Mouse (Mus musculus) midbrain, embryonic 12.5 days (tissue): ENCODE data around the gene Plch2. TPM values are rescaled to one million over a fixed set of nuclear protein-coding genes. Genes with fewer than 3 reads are reported as not detected.

Experiments
- ATAC-seq: fragments of 200-750 bp; cut with Nextera tagmentation; 2 replicates; pipeline ENCODE4 v1.8.0; 2017; ENCODE audit warnings: low read depth, moderate TSS enrichment, moderate library complexity; ENCODE audit not compliant: low FRiP score
- H3K27ac ChIP-seq: fragments of 300-500 bp; sonication (generic); replicated peaks from 2 replicates; pipeline ENCODE4 v1.5.1; 2016; ENCODE audit warnings: mild to moderate bottlenecking
- H3K27me3 ChIP-seq: fragments of 300-500 bp; sonication (generic); 2 replicates; pipeline ENCODE4 v1.6.1; 2016; ENCODE audit warnings: mild to moderate bottlenecking
- H3K36me3 ChIP-seq: fragments of 300-500 bp; sonication (generic); 2 replicates; pipeline ENCODE4 v1.6.1; 2016
- H3K4me1 ChIP-seq: fragments of 300-500 bp; sonication (generic); 2 replicates; pipeline ENCODE4 v1.6.1; 2016
- H3K4me2 ChIP-seq: fragments of 300-500 bp; sonication (generic); replicated peaks from 2 replicates; pipeline ENCODE4 v1.6.1; 2016; ENCODE audit warnings: mild to moderate bottlenecking, moderate library complexity
- H3K4me3 ChIP-seq: fragments of 300-500 bp; sonication (generic); 2 replicates; pipeline ENCODE4 v1.5.1; 2016; ENCODE audit warnings: mild to moderate bottlenecking
- H3K9ac ChIP-seq: fragments of 300-500 bp; sonication (generic); replicated peaks from 2 replicates; pipeline ENCODE4 v1.6.1; 2016; ENCODE audit warnings: mild to moderate bottlenecking, moderate library complexity
- H3K9me3 ChIP-seq: fragments of 300-500 bp; sonication (generic); 2 replicates; pipeline ENCODE4 v1.6.1; 2016; ENCODE audit warnings: mild to moderate bottlenecking
- WGBS: fragments of 180-500 bp; shearing (Covaris S2); methylation state at CpG from one replicate; pipeline ENCODE4 v1.1.7; 2016; 5-methylcytosine and 5-hydroxymethylcytosine counted together
- polyA plus RNA-seq: library from polyadenylated mRNA; unstranded; fragments of >200 nt; fragmentation: Nextera tagmentation; extraction: Ambion mirVana; gene quantifications from 2 replicates; pipeline ENCODE4 v1.2.1, GENCODE M21; 2016

Plch2 gene
- polyA plus RNA-seq, result 3.6 and 3.7 TPM in 2 replicates

DNA sequence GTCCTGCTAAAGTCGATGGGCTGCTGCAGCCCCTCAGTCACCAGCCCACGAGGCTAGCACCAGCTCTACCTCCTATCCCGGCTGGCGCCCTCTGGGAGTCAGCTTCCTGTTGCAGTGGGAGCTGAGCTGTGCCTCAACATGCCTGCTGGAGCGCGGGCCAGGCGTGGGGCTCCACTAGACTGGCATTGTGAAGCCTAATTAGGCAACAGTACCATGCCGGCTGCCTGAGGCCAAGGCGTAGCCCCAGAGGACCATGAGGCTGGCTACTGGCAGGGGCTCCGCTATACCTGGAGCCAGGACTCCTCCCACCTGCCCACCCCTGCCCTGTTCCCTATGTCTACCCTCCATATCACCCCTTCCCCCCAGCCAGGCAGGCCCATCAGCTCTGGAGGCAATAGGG lies at the start of gene Plch2:
Gene Plch2, minus strand, starts transcription at position 61 of the 400 bp plus-strand sequence.
- no peak within 1 kb of the TSS for H3K4me2 ChIP-seq
- H3K9ac ChIP-seq, result no peak within 1 kb of the TSS; the same call in 1 of the 2 replicates
- peaks cover 13% of the 10 kb centered on the region for H3K27me3 ChIP-seq
- ATAC-seq, result peak; percentile 35; the same call in 1 of the 2 replicates
- no peak within 1 kb of the TSS for H3K4me3 ChIP-seq
- no peak within 1 kb of the TSS for H3K27ac ChIP-seq
- no peaks in the 10 kb centered on the region for H3K9me3 ChIP-seq
- WGBS, result 73% methylated on average over 10 of the region's 10 CpGs
- no peaks in the 10 kb centered on the region for H3K36me3 ChIP-seq
- H3K4me1 ChIP-seq, result peaks cover 36% of the 10 kb centered on the region

DNA sequence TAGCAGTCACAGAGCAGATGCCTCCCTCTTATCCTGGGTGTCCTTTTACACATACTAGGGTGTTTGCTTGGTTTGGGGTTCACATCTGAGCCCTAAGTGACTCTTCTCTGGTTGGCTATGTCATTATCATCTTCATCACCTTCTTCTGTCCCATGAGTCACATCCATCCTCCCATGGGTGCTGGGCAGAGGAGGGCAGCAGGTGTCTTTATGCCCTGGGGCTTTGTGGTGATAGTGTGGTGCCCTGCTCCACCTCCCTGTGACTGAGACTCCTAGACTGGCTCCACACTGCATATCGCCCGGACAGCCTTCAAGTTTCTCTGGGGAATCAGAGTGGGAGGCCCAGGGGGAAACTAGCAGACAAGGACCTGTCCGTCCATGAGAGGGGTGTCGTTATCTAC lies 42.0 kb upstream of the Plch2 start:
- no peak for ATAC-seq
- Histone ChIP-seq H3K4me2 (no peak overlapping the region), H3K27me3 (no peaks in the 10 kb centered on the region), H3K4me3 (no peak overlapping the region), H3K27ac (no peak overlapping the region), H3K36me3 (no peaks in the 10 kb centered on the region), H3K9ac (no peak overlapping the region), H3K9me3 (no peaks in the 10 kb centered on the region), H3K4me1 (peaks cover 17% of the 10 kb centered on the region; the same call in 1 of the 2 replicates)
- WGBS, result 92% methylated on average over 4 of the region's 4 CpGs

DNA sequence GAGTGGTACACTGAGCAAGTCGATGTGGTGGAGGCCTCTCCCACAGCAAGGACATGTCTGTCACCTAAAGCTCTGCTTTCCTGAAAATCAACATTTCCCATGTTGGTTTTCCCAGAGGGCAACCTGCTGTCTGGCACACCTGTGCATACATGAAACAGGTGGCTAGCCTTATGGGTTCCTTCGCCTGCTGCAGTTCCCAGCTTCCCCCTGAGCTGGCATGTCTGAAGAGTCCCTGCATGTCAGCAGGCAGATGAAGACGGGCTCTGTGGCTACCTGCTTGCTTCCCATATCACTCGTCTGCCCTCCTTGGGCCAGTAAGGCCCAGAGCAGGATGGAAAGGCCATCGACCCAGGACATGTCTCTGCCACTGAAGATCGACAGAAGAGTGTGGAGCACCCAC lies 40.9 kb upstream of the Plch2 start:
- Histone ChIP-seq H3K4me1 (peaks cover 17% of the 10 kb centered on the region; the same call in 1 of the 2 replicates), H3K4me2 (no peak overlapping the region), H3K9ac (no peak overlapping the region), H3K27ac (no peak overlapping the region), H3K4me3 (no peak overlapping the region), H3K27me3 (no peaks in the 10 kb centered on the region), H3K36me3 (no peaks in the 10 kb centered on the region), H3K9me3 (no peaks in the 10 kb centered on the region)
- WGBS, result 85% methylated on average over 6 of the region's 6 CpGs
- no peak for ATAC-seq

DNA sequence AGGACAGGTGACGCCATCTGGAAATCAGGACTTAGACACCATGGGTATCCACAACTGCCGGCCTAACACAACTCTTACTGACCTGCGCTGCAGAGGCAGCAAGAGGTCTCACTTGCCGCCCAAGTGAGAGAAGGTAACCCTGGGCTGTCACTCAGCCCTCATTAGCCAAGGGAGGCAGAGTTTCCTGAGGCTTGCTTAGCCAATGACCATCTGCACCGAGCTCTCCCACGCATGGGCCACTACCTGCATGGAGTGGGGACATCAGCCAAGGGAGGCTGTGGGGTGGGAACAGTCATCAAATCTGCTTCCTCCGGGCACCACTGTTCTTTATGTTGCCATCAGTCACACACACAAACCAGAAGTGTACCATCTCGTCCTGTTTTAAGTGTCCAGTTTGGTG lies 39.4 kb upstream of the Plch2 start:
- Histone ChIP-seq H3K27ac (no peak overlapping the region), H3K4me2 (no peak overlapping the region), H3K4me3 (no peak overlapping the region), H3K4me1 (peaks cover 15% of the 10 kb centered on the region; the same call in 1 of the 2 replicates), H3K27me3 (no peaks in the 10 kb centered on the region), H3K9me3 (no peaks in the 10 kb centered on the region), H3K9ac (no peak overlapping the region), H3K36me3 (0 out of 2 replicates have a peak, but pooled peaks cover 4% of the 10 kb centered on the region)
- ATAC-seq, result no peak
- WGBS, result 89% methylated on average over 8 of the region's 8 CpGs

DNA sequence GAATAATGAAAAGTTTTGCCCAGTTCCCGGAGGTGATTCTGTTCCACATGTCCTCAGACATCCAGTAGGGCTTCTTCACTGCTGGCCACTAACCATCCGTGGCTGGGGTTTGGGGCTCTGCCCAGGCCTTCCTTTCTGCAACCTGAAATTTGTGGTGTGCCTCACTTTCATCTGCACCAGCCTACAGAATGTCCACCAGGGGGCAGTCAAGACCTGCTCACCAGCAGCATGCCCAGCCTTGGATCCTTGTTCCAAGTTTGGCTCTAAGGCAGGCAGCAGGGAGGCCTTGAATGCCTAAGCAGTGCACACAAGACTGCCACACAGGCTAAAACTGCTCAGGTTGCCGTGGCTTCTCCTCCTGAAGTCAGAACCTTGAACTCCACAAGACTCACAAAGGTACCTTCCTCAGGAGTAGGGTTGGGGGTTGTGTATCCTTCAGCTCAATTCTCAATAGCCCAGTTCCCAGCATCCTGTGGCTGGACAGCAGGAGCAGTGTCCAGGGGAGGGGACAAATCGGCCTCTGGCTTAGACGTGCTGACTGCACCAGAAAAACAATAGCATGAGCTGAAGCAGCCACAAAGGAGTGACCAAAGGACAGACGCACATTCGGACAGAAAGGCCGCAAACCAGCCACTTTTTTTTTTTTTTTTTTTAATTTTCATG lies 38.8 kb upstream of the Plch2 start:
- H3K4me2 ChIP-seq, result no peak overlapping the region
- WGBS, result 30% methylated on average over 8 of the region's 8 CpGs
- peak overlapping the region; percentile 15; the same call in 1 of the 2 replicates for H3K27ac ChIP-seq
- no peak overlapping the region for H3K4me3 ChIP-seq
- H3K4me1 ChIP-seq, result peaks cover 9% of the 10 kb centered on the region; the same call in 1 of the 2 replicates
- H3K9ac ChIP-seq, result no peak overlapping the region
- 0 out of 2 replicates have a peak, but pooled peaks cover 5% of the 10 kb centered on the region for H3K36me3 ChIP-seq
- peak; percentile 75 for ATAC-seq
- no peaks in the 10 kb centered on the region for H3K9me3 ChIP-seq
- H3K27me3 ChIP-seq, result no peaks in the 10 kb centered on the region

DNA sequence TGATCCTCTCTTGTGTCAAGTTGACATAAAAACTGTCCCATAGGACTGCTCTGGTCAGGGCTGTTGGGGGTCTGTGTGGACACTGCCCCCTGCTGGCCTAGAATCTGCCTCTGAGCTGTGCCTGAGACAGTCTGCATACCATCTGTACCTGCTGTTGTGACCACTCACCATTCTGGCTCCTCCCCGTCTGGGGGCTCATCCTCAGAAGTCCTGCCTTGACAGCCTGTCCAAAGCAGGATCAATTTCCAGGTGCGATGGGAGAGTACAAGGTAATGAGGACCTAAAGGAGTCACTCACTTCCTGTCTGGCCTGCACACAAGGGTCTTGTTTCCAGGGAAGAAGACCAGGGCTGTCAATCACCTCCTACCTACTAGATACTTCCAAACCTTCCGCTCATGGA lies 38.0 kb upstream of the Plch2 start:
- WGBS, result 66% methylated on average over 3 of the region's 3 CpGs

DNA sequence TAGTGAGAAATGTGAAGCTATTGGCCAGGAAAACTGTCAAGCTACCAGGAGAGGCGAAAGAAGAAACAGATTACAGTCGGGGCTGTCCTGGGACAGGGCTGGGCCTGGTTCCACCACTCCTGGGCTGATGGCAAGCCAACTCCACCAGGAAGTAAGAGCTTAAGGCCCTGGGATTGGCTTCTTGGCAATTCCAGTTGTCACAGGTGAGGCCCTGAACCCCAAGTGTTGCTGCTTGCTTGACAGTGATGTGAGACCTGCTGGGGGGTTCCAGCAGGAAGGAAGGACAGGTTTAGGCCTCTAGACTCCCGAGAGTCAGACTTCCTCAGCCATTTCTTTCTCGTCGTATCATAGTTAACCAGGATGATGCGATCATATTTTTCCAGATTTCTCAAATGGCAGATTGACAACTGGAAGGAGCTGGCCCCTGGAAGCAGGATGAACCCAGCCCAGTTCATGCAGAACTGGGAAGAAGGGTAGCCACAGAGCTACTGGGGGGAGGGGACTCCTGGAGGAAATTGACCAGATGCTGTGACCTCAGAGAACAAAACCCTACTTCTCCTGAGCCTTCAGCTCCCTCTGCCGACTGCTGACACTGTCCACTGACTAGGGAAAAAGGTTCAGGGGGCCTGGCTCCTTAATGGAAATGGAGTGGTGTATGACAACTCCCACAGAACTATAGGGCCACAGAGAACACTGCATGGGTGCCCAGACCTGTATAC lies 37.0 kb upstream of the Plch2 start:
- peaks cover 10% of the 10 kb centered on the region; the same call in 1 of the 2 replicates for H3K36me3 ChIP-seq
- H3K4me1 ChIP-seq, result peaks cover 3% of the 10 kb centered on the region; the same call in 1 of the 2 replicates
- H3K9ac ChIP-seq, result no peak overlapping the region
- H3K27me3 ChIP-seq, result no peaks in the 10 kb centered on the region
- 88% methylated on average over 7 of the region's 7 CpGs for WGBS
- H3K9me3 ChIP-seq, result no peaks in the 10 kb centered on the region
- no peak for ATAC-seq
- no peak overlapping the region for H3K4me3 ChIP-seq
- H3K4me2 ChIP-seq, result no peak overlapping the region
- no peak overlapping the region for H3K27ac ChIP-seq

More for the DNA sequence above, 38.0 kb upstream of the Plch2 start:
- Histone ChIP-seq H3K36me3 (0 out of 2 replicates have a peak, but pooled peaks cover 6% of the 10 kb centered on the region), H3K27me3 (no peaks in the 10 kb centered on the region), H3K4me1 (peaks cover 3% of the 10 kb centered on the region; the same call in 1 of the 2 replicates), H3K9ac (no peak overlapping the region), H3K4me3 (no peak overlapping the region), H3K27ac (no peak overlapping the region), H3K9me3 (no peaks in the 10 kb centered on the region), H3K4me2 (no peak overlapping the region)
- ATAC-seq, result peak; percentile 39; the same call in 1 of the 2 replicates

DNA sequence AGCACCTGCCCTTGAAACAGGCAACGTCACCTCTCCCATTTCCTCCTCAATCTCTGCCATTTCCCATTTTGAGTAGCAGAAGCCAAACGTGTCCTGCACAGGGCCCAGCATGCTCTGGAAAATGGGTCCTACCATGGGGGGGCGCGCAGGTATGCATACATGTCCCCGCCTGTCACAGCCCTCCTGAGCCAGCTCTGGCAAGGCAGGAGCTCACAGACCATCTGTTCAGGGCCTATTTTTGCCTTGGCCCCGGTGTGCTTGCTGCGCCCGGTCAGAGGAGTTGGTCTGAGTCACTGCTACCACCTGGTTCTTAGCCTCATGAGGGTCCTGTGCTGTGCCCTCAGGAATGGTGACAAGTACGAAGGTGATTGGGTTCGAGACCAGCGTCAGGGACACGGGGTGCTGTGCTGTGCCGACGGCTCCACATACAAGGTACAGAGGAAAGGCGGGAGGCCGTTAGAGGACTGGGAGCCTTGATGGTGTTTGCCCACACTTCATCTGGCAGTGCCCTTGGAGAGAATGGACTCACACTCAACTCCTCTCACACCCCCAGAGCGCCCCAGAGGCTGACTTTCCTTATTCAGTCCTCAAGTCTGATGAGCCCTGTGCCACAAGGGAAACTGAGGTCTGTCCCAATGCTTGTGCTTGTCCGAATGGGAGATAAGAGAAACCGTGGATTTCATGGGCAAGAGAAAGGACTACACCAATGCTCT lies 36.3 kb upstream of the Plch2 start:
- H3K27ac ChIP-seq, result no peak overlapping the region
- peaks cover 10% of the 10 kb centered on the region; the same call in 1 of the 2 replicates for H3K36me3 ChIP-seq
- H3K4me2 ChIP-seq, result no peak overlapping the region
- peaks cover 3% of the 10 kb centered on the region; the same call in 1 of the 2 replicates for H3K4me1 ChIP-seq
- no peak for ATAC-seq
- 94% methylated on average over 19 of the region's 19 CpGs for WGBS
- H3K9me3 ChIP-seq, result no peaks in the 10 kb centered on the region
- H3K27me3 ChIP-seq, result no peaks in the 10 kb centered on the region
- no peak overlapping the region for H3K4me3 ChIP-seq
- H3K9ac ChIP-seq, result no peak overlapping the region

DNA sequence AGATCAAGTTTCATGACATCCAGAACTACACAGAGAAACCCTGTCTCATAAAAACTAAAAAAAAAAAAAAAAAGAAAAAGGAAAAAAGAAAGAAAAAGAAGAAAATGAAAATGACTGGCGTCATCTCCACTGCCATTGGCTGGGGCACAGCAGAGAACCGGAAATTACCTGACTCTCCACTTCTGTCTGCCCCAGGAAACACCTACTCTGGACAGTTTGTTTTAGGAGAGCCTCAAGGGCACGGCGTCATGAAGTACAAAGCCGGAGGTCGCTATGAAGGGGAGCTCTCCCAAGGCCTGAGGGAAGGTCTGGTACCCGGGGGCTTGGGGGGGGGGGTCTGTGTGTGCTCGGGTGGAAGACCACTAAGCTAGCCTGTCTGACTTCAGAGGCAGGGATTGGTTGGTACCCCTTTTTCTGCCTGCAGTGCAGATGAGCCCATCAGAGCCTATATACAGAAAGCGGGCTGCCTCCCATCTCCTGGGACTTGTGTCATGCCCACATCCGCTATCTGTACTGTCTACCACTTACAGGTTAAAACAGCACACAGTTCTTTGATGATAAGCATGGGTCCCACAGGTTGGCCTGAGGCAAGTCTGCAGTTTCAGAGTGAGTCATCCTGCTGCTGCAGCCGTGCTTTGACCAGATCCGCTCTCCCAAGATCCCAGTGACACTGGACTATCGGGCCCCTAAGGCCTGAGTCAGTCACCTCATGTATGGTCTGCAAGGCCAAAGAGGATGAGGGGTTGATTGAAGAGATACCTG lies 34.3 kb upstream of the Plch2 start:
- peaks cover 10% of the 10 kb centered on the region; the same call in 1 of the 2 replicates for H3K36me3 ChIP-seq
- WGBS, result 95% methylated on average over 13 of the region's 13 CpGs
- ATAC-seq, result no peak
- no peaks in the 10 kb centered on the region for H3K9me3 ChIP-seq
- no peak overlapping the region for H3K4me3 ChIP-seq
- H3K4me2 ChIP-seq, result no peak overlapping the region
- no peaks in the 10 kb centered on the region for H3K27me3 ChIP-seq
- 0 out of 2 replicates have a peak overlapping the region, but pooled peaks have one; percentile 11 for H3K9ac ChIP-seq
- H3K4me1 ChIP-seq, result peaks cover 11% of the 10 kb centered on the region
- no peak overlapping the region for H3K27ac ChIP-seq

DNA sequence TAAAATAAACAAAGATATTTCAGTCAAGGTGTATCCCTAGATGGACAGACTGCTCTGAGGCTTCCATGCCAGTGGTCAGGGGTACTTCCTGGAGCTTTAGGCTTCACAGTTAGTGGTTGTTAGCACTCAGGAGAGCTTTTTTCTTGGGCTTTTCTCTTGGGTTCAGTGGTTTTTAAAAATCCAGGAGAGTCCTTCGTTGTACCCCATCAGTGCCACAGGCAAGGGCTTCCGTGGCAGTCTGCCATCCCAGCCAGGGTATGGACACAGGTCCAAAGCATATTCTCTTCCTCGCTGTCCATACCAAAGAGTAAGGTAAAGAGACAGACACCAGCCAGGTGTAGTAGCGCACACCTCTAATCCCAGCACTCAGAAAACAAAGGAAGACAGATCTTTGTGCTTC lies 33.6 kb upstream of the Plch2 start:
- Histone ChIP-seq H3K9ac (no peak overlapping the region), H3K27ac (no peak overlapping the region), H3K27me3 (no peaks in the 10 kb centered on the region), H3K4me2 (no peak overlapping the region), H3K4me3 (no peak overlapping the region), H3K36me3 (peaks cover 10% of the 10 kb centered on the region; the same call in 1 of the 2 replicates), H3K4me1 (peaks cover 12% of the 10 kb centered on the region), H3K9me3 (no peaks in the 10 kb centered on the region)
- ATAC-seq, result no peak
- 92% methylated on average over 4 of the region's 4 CpGs for WGBS

DNA sequence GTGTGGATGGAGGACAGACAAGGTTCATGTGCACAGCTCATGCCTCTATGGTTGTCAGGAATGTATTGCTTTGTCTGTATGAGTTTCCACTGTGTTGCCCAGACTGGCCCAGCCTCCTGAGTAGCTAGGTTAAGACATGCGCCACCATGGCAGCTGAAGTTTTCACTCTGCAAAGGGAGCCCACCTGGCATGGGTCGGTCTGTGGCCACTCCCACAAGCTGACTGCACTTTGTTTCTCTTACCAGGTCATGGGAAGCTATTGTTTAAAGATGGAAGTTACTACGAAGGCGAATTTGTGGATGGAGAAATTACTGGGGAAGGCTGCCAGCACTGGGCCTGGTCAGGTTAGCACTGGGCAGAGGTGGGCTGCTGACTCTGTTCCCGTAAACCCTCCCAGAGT lies 32.7 kb upstream of the Plch2 start:
- H3K27ac ChIP-seq, result no peak overlapping the region
- peaks cover 10% of the 10 kb centered on the region; the same call in 1 of the 2 replicates for H3K36me3 ChIP-seq
- no peaks in the 10 kb centered on the region for H3K9me3 ChIP-seq
- no peak overlapping the region for H3K9ac ChIP-seq
- H3K4me2 ChIP-seq, result no peak overlapping the region
- no peak for ATAC-seq
- no peak overlapping the region for H3K4me3 ChIP-seq
- H3K4me1 ChIP-seq, result peaks cover 22% of the 10 kb centered on the region
- H3K27me3 ChIP-seq, result no peaks in the 10 kb centered on the region
- 93% methylated on average over 5 of the region's 5 CpGs for WGBS
